Mouse (Mus musculus) heart, adult 2 months (tissue): Measurements from ENCODE around the gene Dop1b.

Experiments
- CTCF ChIP-seq: fragments of 200-600 bp; IDR thresholded peaks from 2 replicates; pipeline ENCODE4 v1.8.1; 2022; ENCODE audit warnings: antibody characterized with exemption, mild to moderate bottlenecking, moderate library complexity
- POLR2A ChIP-seq: fragments of 200-500 bp; IDR thresholded peaks from 2 replicates; pipeline ENCODE4 v1.6.1; 2011; ENCODE audit warnings: mild to moderate bottlenecking, low read depth, low read length, control low read depth; ENCODE audit not compliant: insufficient read depth

DNA sequence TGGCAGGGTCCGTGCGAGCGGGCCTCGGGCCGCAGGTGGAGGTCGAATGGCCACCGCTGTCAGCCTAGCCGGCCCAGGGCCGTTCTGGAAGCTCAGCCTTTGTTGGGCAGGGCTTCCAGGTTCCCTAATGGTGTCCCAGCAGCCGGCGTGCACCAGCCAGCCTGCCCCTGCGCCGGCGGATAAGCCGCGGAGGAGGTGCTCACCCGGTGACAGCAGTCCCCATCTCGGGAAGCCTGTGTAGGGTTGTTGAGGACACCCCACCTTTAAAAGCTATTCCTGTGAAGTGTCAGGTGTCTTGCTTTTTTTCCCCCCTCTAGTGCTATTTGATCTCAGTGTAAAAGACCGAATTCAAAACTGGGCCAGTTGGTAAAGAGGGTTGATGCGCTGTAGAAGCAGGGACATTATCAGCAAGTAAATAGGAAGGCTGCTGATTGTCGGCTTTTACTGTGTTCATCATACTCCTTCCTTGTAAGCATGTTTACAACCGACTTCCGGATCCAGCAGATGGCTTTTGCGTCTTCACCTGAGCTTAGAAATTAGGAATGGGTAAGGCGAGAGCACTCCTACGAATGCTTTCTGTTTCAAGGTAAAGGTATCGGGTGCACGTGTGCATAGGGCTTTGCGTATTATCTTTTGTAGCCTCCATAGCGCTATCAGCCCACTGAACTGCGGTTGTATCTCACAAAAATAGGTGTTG, 633 bp downstream of the Dop1b start:
- TF ChIP-seq CTCF (no peak), POLR2A (no peak)
